Mouse (Mus musculus) megakaryocyte, embryonic 14.5 days (primary cell): ENCODE results near the gene Msgn1.

Source experiments
- FLI1 ChIP-seq: IDR thresholded peaks from 2 replicates; pipeline ENCODE4 v1.6.1; 2012; ENCODE audit warnings: low read length, inconsistent platforms, mixed read lengths
- GATA1 ChIP-seq: IDR thresholded peaks from 3 replicates; pipeline ENCODE4 v1.6.1; 2012; ENCODE audit warnings: mixed read lengths, low read length, inconsistent platforms, borderline replicate concordance

- TF ChIP-seq FLI1 = no peak
- no peak for TF ChIP-seq GATA1
Observed at GRCm38 (mm10) chr12:11203694-11204665, 4.8 kb downstream of the Msgn1 start.
